Mouse (Mus musculus) layer of hippocampus, adult 9-10 months (tissue): Measurements from ENCODE around the gene Blcap.

Source experiments
- DNase-seq: peaks from one replicate; pipeline ENCODE4 v3.0.0; 2022; ENCODE audit warnings: low spot score

Gene Blcap

GRCm38 (mm10) chr2:157519452-157519851 lies 51.6 kb downstream of the Blcap start:
- no peak for DNase-seq

GRCm38 (mm10) chr2:157518451-157518850 lies 52.6 kb downstream of the Blcap start:
- no peak for DNase-seq

GRCm38 (mm10) chr2:157517526-157517925 lies 53.5 kb downstream of the Blcap start:
- DNase-seq, result no peak

GRCm38 (mm10) chr2:157514353-157514752 lies 56.7 kb downstream of the Blcap start:
- no peak for DNase-seq

GRCm38 (mm10) chr2:157513737-157514208 lies 57.3 kb downstream of the Blcap start:
- DNase-seq, result no peak

- peak; percentile 79 for DNase-seq
These were observed 58.2 kb downstream of the Blcap start for GRCm38 (mm10) chr2:157512859-157513258.

- no peak for DNase-seq
These were observed 61.0 kb downstream of the Blcap start for GRCm38 (mm10) chr2:157510031-157510430.

GRCm38 (mm10) chr2:157509182-157509581 lies 61.9 kb downstream of the Blcap start:
- no peak for DNase-seq

GRCm38 (mm10) chr2:157506779-157507178 lies 64.3 kb downstream of the Blcap start:
- DNase-seq, result no peak
